Mouse (Mus musculus) urinary bladder, postnatal 36 days (tissue): ENCODE data around the gene Rnf6.

Experiments
- DNase-seq, 2 experiments: peaks; one replicate each; pipeline ENCODE4 v3.0.0; 2022; ENCODE audit warnings: low spot score in 2 of 2, mixed read lengths in 1 of 2

Gene Rnf6

DNA sequence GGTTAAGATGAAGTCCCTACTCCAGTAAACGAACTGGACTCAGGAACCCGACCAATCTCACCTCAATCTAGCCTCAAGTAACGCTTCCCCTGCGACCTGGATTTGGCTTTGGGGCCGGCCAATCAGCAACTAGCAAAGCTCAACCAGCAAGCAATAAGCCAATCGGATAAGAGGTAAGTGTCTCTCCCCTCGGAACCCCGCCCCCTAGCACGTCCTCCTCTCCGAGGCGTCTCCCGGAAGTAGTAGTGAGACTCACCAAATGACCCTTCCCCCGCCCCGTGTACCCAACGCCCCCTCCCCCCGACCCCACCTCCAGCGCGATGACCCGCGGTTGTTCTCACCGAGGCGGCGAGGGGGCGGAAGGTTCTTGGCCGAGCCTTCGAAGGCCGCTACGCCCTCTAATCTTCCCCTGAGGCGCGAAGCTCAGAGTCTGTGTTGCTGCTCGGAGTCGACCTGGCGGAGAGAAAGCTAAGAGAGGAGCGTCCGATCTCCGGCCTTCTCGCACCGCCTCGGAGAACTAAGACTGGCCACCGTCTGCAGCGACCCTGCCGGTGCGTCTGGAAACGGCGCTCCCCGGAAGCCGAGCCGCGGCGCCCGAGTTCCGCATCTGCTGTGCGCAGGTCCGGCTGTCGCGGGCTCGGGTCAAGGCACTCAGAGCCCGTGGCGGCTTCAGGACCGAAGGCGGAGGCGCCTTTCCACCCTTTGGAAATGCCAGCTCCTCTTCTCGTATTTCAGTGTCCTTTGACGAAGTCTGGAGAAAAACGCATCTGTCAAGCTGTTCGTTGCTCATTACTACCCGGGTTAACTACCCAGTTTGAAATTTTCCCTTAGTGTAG is at the start of gene Rnf6:
Rnf6 (minus strand) TSS at position 677 of the 836 bp plus-strand sequence.
- DNase-seq, result peak; percentile 80 to 94

DNA sequence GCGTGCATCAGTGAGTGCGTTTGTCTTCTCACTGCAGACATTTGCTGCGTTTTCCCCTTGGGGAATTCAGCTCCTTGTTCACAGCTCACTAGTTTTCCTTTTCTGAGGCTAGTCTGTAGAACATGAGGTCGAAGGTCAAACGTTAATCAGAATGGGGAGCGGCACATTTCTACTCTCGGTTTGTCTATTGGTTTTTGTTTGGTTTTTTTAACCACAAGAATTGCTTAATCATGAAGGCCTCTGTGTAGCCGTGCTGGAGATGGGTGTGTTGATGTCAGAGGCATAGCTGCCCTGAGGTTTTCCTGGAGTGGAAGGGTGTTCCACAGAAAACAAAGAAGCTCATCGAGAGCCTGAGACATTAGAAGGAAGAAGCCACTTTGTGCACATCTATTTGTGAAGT is 49.2 kb upstream of the Rnf6 start:
- no peak for DNase-seq

DNA sequence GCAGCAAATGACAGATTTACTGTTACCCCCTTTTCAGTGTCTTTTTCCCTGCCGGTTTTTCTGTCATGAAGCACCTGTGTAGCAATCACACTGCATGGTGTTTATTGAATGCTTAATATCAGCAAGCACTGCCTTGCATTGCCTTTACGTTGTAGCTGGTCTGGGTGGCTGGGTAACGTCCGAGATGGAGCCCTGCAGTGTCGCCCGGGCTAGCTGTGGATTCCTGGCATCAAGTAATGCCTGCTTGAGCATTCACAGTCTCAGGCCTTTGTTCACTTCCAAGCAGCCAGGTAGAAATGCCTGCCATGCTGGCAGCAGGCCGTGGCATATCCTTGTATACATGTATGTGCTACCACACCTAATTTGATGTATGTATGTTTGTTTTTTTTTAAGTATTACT is 46.4 kb upstream of the Rnf6 start:
- no peak for DNase-seq

DNA sequence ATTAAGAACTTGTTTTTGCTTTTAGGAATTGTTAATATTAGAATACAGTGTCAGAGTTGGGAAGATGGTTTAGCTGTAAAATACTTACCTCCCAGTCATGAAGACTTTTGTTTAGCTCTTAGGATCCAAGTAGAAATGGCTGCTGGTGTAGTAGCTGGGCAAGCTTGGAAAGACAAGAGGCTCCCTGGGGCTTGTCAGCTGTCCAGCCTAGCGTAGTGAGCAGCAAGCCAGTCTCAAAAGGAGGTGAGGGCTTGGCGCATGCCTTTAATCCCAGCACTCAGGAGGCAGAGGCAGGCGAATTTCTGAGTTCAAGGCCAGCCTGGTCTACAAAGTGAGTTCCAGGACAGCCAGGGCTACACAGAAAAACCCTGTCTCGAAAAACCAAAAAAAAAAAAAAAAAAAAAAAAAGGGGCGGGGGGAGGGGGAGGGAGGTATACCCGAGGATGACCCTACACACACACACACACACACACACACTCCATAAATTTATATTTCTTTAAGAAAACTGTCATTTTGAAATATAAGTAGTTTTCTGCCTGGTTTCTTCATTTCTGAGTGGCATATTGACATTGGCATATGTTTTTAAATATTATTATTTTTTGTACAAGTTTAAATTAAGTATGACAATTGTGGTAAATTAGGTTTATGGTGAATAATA is 44.7 kb upstream of the Rnf6 start:
- DNase-seq, result no peak

DNA sequence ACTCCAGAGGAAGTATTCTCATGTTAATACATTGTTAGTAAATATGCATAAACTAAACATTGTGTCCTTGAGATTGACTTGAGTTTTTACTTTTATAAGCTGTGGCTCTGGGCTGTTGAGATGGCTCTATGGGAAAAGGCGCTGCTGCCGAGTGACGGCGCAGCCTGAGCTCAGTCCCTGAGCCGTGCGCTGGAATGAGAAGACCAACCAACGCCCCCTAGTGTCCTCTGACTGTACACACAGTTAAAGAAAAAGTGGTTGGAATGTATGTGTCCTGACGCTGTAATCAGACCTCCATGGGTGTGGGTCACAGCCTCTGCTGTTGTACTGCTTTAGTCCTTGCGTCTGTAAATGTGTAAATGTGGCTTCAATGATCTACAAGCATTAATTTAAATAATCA is 38.6 kb upstream of the Rnf6 start:
- no peak for DNase-seq

DNA sequence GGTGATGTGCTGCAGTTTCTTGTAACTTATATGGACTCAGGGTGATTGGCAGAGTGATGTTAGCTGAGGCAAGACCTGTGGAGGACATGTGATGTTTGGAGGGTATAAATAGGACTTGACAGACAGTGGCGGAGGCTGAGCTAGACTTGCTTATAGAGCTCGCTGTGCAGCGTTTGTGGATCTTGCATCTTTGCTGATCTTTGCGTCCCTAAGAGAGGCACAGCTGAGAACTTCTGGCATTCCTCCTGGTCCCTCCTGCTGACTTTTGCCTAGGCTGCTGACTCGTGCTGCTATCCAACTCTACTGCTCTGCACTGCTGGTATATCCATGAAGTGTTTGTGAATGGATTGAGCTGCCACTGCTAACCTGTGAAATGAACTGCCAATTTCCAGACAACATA is 32.3 kb upstream of the Rnf6 start:
- DNase-seq, result no peak

DNA sequence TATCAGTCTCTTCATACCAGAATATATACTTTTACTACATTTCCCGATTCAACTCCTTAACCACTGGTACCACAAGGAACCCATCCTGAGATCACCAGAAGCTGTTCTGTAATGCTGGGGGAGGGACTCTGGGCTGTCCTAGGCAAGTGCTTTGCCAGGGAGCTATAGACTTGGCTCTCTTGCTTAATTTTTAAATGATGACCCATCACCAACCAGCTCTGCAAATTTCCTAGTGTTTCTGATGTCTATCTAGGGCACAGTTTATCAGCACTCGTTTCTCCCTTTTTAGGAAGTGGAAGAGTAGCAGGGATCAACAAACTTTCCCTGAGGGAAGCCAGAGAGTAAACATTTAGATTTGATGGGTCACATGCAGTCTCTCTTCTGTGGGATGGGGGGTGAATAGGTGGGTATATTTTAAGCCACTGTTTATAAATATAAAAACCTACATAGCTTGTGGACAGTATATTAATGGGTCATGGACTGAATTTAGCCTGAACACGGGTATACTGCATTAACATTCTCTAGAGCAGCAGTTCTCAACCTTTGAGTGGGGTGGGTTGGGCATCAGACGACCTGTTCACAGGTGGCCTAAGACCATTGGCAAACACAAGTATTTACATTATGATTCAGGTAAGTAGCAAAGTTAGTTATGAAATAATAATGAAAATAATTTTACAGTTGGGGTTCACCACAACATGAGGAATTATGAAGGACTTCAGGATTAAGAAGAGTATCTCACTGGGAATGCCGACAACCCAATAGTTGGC is 30.5 kb upstream of the Rnf6 start:
- DNase-seq, result no peak

DNA sequence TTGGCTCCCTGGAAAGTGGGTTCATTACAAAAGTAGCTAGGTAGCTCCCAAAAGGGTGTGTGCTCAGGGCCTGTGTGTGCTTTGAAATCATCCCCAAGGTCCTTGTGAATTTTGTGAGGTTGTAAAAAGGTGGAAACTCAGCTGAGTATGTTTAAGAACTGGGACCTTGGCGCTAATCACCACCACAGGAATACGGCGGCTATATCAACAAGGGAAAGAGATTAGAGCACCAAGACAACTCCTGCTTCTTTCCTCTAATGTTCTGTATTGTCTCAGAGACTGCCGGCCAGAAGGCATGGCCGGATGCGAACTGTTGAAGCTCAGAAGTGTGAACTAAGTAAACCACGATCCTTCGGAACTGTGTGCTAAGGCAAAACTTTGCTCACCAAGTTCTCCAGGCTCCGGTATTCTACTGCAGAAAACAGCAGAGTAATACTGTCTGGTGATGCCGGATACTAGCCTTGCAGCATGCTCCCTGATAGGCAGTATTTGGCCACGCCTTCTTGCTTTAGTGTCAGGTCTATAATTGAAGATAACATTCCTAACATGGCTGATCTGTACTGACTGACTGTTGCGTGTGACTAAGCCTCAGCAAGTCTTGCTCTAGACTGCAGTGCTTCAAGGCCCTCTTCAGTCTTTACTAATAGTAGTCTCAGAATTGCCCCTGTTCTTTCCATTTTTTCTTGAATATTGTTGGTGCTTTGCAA is 29.2 kb upstream of the Rnf6 start:
- no peak for DNase-seq

DNA sequence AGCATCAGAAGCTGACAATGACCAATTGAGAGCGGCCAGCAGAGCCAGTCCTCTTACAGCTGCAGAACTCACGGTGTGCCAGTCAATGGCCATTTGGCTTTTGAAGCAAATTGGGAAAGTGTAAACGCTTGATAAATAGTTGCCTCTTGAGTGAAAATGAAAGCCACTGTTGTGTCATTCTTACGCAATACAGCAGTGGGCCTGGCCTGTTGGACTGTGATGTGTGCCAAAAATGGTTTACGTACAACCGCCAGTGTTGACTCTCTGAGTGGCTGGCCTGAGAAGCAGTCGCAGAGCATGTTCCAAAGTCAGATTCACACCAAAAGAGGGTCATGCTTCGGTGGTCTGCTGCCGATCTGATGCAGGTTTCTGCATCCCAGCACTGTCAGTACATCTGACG is 27.4 kb upstream of the Rnf6 start:
- DNase-seq, result no peak

DNA sequence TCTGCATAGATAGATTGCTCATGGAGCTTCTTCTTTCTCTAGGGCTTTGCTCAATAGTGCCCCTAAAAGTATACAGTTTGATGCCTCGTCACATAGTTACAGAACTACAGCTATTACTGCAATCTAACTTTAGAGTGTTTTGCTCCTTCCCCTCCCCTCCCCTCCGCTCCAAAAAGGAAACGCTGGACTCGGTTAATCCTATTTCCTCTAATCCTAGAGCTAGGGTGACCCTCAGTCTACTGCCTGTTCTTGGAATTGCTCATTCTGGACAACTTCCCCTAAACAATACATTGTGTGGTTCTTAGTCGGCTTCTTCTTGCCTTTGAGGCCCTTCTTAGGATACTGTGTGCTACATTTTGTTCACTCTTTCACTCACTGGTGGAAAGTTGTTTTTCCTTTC is 26.4 kb upstream of the Rnf6 start:
- DNase-seq, result no peak

DNA sequence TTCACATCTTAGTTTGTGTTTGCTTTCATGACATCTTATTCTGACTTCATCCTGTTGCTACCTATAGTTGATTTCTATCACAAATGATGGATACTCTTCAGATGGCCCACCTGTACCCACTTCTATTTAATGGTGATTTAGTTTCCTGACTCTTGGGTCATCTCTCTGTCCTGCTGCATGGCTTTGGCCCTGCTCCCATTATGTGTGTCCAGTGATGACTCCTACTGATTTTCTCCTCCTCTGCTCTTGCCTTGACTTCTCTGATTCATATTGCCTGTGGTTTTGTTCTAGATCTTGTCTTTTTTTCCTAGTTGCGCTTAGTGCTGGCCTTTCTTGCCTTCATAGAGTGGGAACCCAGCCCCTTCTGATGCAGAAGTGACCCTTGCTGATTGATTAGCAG is 25.0 kb upstream of the Rnf6 start:
- no peak for DNase-seq

DNA sequence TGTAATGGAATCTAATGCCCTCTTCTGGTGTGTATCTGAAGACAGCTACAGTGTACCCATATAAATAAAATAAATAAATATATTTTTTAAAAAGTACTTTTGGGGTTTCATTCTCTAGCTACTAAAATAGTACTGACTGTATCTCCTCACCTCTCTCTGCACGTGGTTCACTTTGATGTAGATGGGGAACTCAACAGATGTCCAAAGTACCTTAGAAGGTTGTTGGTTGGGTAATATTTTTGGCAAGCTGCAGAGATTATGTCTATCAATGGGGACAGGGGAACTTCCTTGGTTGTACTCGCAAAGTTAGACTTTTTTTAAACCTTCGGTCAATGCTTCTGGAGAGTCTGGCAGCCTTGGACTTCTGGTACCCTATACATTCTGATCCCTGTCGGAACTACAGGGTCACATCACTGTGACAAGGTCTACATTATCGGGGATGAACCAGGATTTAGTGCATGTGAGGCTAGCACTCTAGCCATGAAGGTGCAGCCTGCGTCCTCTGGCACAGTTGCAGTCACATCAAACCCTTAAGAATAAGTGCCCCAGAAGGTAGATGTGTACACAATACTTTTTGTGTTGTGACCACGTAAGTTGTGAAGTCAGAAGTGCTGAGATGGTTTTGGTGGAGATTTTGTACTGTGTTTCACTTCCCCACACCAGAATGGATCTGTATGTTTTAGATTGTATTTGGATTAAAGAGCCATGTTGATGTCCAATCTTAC is 24.5 kb upstream of the Rnf6 start:
- DNase-seq, result no peak

DNA sequence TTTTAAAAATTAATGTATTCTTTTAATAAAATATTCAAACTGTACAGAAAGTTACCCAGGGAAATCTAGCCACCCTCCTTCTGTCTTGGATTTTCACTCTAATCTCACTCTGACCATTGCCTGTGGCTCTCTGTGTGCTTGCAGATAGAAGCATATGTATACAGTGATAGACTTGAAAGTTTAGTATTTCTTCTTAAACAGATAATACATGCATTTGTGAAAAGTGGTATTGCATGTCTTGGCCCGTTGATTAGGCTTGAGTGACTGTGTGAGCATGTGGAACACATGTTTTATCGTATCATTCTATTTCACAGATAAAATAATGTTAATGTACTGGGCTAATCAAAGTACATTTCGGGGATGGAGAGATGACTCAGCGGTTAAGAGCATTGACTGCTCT is 23.8 kb upstream of the Rnf6 start:
- no peak for DNase-seq

DNA sequence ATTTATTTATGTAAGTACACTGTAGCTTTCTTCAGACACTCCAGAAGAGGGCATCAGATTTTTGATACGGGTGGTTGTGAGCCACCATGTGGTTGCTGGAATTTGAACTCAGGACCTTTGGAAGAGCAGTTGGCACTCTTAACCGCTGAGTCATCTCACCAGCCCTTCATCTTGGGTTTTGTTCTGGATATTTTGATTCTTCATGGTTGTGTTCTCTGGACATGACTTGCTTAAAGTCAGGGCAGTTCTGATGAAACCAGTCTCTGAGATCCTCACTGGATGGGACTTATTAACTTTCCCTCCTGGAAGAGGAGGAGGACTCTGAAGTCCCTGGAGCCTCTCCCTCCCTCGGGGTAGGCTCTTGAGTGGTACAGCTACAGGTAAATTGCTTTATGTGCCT is 19.8 kb upstream of the Rnf6 start:
- no peak for DNase-seq

DNA sequence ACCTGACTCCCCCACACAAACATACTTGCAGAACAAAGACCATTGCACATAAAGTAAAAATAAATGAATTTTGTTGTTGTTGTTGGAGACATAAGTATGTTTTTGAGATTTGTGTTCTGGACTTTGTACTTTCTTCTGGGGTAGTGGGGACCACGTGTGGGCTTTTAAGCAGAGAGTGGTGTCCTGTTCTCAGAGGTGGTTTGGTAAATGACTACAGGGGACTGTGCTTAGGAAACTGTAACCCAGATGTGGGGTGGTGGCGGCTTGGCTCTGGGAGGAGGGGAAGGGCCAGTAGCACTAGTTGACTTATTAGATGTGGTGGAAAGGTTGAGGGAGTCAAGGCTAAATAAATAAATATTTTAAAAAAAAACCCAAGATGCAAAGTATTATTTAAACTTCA is 19.4 kb upstream of the Rnf6 start:
- DNase-seq, result no peak

DNA sequence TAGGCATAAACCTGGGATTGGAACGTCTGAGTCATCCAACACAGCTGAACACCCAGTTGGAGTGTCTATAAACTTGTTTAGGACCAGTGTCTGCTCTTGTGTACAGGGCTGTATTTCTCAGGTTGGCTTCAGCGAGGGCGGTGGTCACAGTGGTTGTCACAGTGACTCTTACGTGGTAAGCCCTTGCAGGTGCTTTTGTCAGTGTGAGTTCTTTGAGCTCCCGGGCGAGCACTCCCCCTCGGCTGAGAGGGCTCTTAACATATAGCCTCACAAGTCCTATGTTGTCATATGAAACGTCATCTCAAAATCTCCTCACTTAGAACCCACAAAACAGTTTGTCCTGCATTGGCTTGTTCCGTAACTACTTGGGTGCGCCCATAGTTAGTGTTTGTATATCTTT is 16.9 kb upstream of the Rnf6 start:
- DNase-seq, result no peak

DNA sequence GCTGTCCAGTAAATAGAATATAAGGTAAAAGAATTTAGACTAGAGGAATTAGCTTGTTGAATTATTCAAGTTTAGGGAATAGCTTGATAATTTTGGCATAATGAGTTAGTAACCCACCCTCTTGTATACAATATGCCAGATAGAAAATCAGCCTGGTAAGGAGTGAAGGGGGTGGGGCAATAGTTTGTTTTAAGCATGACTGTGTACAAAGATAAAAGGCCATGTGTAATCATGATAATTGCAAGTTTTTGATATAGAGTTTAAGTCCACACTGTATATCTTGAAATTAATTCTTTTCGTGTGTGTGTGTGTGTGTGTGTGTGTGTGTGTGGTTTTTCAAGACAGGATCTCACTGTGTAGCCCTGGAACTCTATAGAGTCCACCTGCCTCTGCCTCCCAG is 13.0 kb upstream of the Rnf6 start:
- no peak for DNase-seq

DNA sequence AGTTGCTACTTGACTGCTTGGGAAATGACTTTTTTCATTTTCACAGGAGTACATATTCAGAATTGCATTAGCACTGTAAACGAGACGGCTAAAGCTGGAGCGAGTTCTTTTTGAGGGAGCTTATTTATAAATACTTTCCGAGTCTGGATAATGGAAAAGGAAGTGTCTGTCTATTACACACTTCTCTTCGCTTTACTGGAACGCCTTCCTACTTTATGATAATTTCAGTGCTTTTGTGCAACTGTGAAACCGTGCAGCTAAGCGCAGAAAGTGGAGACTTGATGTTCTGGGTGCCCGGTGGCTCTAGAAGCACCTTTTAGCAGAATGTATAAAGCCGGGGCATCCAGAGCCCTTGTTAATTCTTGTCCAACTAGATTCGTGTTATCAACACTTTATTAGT is 11.5 kb upstream of the Rnf6 start:
- no peak for DNase-seq

DNA sequence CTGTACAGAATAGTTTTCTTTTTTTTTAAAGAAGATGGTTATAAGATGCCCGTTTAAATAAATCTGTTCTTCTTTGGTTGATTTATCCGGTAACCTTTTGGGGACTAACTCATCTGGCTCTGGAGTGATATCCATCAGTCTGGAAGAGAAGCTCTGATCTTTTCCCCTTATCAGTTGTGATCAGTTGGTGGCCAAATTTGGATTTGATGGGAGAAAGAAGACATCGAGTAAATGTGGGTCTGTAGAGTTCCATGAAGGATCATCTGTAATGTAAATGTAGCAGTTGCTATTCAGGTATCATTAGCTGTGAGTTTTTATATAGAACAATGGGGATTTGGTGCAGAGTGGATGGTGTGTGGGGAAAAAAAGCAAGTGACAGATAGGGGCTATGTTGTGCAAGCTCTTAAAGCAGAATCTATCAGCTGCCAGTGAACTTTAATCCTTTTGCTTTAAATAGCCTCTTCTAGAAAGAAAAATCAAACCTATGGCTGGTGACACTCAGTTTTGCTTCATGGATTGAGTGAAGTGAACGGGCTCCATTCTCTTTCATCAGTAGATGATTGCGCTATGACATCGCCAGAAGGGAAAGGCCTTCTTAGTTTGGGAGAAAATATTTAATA is 10.8 kb upstream of the Rnf6 start:
- no peak for DNase-seq

DNA sequence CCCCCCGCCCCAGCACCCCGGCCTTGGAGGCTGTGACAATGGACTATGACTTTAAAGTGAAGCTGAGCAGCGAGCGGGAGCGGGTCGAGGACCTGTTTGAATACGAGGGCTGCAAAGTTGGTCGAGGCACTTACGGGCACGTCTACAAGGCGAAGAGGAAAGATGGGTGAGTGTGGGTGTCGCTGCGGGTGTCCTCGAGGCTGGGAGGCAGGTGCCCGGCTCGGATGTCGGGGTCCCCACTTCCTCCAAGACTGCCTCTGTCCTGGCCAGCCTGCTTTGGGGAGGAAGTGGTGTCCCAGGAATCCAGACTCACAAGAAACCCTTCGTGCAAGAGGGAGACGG is 10.3 kb upstream of the Rnf6 start:
- no peak for DNase-seq
